Mouse (Mus musculus) lung, adult 2 months (tissue): ENCODE data around the gene Shisa2. TPM values are rescaled to one million over a fixed set of nuclear protein-coding genes. Genes with fewer than 3 reads are reported as not detected.

ENCODE experiments used
- DNase-seq: peaks from one replicate; pipeline ENCODE4 v3.0.0; 2022
- H3K4me1 ChIP-seq: fragments of 200-500 bp; 2 replicates; pipeline ENCODE4 v1.6.1; 2011; ENCODE audit warnings: low read length; ENCODE audit not compliant: control insufficient read depth, insufficient read depth
- H3K4me3 ChIP-seq: fragments of 200-500 bp; replicated peaks from 2 replicates; pipeline ENCODE3; 2011; ENCODE audit warnings: low read depth, mild to moderate bottlenecking, control low read depth, low read length; ENCODE audit errors: extremely low read depth
- CTCF ChIP-seq: fragments of 200-500 bp; IDR thresholded peaks from 2 replicates; pipeline ENCODE4 v1.5.1; 2011; ENCODE audit warnings: mild to moderate bottlenecking, low read length, control low read depth; ENCODE audit not compliant: insufficient read depth
- POLR2A ChIP-seq: fragments of 200-500 bp; IDR thresholded peaks from 2 replicates; pipeline ENCODE4 v1.6.1; 2011; ENCODE audit warnings: low read depth, mild to moderate bottlenecking, control low read depth, low read length, borderline replicate concordance; ENCODE audit errors: extremely low read depth
- WGBS: fragments of 180-500 bp; shearing (Covaris S2); methylation state at CpG from one replicate; pipeline ENCODE4 v1.1.7; 2018; 5-methylcytosine and 5-hydroxymethylcytosine counted together
- polyA plus RNA-seq: library from polyadenylated mRNA; depleted of rRNA; stranded (reverse); fragments of >200 nt; gene quantifications from 2 replicates; pipeline ENCODE4 v1.2.3, GENCODE M21; 2012; rRNA removed

Shisa2 gene
- polyA plus RNA-seq, 1 experiment = 10.9 TPM

- no peak overlapping the region for H3K4me3 ChIP-seq
- WGBS = 78% methylated on average over 3 of the region's 3 CpGs
- DNase-seq = no peak
- no peaks in the 10 kb centered on the region for H3K4me1 ChIP-seq
- no peak for TF ChIP-seq POLR2A
- no peak for TF ChIP-seq CTCF
Observed at GRCm38 (mm10) chr14:59644896-59645295, 19.8 kb downstream of the Shisa2 start.

DNA sequence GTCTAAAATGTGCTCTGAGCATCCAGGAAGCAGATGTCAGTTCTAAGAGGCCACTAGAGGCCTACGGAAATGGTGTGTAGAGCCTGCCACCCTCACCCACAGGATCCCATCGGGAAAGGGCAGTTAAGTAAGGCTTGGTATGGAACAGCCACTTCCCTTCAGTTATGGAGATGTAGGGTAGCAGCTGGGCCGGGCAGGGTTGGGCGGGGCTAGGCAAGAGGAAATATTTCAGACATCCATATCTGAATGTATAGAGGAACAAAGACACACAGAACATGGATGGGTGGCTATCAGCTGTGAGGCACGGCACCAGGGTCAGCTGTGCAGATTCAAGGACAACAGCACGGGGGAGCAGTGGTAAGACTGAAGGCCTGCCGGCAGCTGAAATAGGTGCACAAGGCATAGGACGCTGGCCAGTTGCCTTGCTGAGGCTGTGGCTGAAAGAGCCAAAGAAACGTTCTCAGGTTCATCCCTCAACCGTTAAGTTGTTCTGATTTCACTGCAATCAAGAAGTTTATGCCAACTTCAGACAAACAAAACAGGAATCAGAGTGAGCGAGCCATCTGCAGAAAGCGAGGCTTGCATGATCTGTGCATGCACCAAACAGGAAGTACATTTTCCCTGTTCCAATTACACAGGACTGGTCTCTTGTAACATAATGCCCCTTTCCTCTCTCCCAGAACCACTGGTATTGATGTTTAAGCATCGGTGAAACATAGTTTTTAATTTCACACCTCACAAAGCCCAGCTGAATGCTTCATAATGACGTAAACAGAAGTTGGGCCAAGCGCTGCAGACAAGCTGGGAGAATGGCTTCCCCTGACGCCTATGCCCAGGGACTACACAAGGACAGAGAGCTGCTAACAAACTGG is 22.0 kb downstream of the Shisa2 start:
- TF ChIP-seq POLR2A (no peak), CTCF (no peak)
- WGBS = 53% methylated on average over 16 of the region's 16 CpGs
- Histone ChIP-seq H3K4me3 (no peak overlapping the region), H3K4me1 (no peaks in the 10 kb centered on the region)
- DNase-seq = no peak

GRCm38 (mm10) chr14:59648611-59649010 is 23.5 kb downstream of the Shisa2 start:
- Histone ChIP-seq H3K4me3 (no peak overlapping the region), H3K4me1 (no peaks in the 10 kb centered on the region)
- WGBS = 82% methylated on average over 10 of the region's 10 CpGs
- TF ChIP-seq CTCF = no peak
- TF ChIP-seq POLR2A = no peak
- DNase-seq = no peak

DNA sequence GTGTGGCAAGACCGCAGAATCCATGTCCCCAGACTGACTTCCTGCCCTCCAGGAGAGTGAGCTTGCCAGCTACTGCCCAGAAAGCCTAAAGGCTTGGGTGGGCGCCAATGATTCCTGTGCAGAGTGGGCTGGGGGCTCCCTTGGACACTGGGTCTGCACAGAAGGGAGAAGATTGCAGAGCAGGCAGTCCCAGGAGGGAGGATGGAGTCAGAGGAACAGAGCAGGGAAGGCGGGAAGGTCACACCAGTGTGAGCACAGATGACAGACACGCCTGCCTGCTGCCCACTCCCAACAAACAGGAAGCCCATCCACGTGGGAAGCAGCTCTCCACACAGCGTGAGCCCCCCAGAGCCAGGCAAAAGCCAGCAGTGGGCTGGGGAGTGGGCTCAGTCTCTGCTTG is 24.2 kb downstream of the Shisa2 start:
- 51% methylated on average over 6 of the region's 6 CpGs for WGBS
- TF ChIP-seq CTCF (no peak), POLR2A (no peak)
- no peak for DNase-seq
- Histone ChIP-seq H3K4me1 (no peaks in the 10 kb centered on the region), H3K4me3 (no peak overlapping the region)

DNA sequence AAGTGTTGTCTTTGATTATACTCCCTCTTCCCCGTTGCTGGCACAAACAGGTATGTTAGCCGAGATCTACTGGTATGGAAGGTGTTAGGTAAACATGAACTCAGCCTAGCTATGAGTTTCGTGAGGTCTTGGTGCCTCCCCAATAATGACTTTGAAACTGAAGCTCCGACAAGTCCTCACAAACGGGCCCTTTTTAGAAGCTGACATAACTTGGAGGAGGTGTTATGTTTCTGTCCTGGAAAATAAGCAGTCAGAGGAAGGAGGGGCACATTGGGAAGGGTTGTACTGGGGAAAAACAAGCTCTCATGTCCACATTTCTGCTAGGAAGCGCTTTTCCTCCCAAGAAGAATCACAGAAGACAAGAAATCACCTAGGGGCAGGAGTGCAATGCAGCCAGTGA is 31.5 kb downstream of the Shisa2 start:
- no peak overlapping the region for H3K4me3 ChIP-seq
- DNase-seq = no peak
- TF ChIP-seq CTCF (no peak), POLR2A (no peak)
- WGBS = 55% methylated on average over 6 of the region's 6 CpGs
- H3K4me1 ChIP-seq = no peaks in the 10 kb centered on the region

DNA sequence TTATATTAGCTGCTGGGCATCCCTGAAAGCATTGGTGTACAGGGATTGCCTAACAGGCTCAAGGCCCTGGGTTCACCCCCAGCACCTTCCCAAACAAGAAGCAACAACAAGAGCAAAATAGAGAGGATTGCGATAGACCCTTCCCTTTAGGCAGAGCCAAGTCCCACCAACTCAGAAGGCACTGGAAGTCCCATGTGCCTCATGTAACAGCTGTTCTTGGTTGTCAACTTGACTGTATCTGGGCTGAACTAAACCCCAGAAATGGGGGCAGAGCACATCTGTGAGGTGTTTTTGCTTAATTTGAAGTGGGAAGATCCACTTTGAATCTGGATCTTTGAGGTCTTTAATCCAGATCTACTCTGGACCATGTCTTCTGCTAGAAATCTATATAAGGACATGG is 32.0 kb downstream of the Shisa2 start:
- H3K4me3 ChIP-seq = no peak overlapping the region
- H3K4me1 ChIP-seq = no peaks in the 10 kb centered on the region
- TF ChIP-seq POLR2A (no peak), CTCF (no peak)
- WGBS = 100% methylated on average over 1 of the region's 1 CpGs
- DNase-seq = no peak

GRCm38 (mm10) chr14:59672893-59673515 is 47.9 kb downstream of the Shisa2 start:
- no peak for DNase-seq
- TF ChIP-seq POLR2A (no peak), CTCF (no peak)
- no peaks in the 10 kb centered on the region for H3K4me1 ChIP-seq
- 84% methylated on average over 6 of the region's 6 CpGs for WGBS
- H3K4me3 ChIP-seq = no peak overlapping the region

DNA sequence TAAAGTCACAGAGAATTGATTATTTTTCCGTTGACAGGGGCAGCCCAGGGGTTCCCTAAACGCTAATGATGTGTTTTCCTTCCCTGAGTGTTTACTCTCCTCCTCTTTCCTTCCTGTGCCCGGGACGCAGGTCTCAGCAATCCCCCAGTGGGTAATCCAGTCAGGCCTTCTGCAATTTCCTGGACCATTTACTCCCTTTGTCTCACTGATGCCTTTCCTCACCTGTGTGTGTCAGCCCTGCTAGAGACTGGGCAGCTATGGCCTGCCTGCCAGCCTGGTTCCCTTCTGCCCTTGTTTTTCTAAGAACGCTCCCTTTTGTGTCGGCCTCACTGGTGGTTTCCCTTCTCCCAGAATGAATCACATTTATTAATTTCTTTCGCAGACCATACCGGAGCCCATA is 49.4 kb downstream of the Shisa2 start:
- WGBS = 27% methylated on average over 8 of the region's 8 CpGs
- DNase-seq = no peak
- H3K4me1 ChIP-seq = no peaks in the 10 kb centered on the region
- TF ChIP-seq CTCF = no peak
- no peak for TF ChIP-seq POLR2A
- H3K4me3 ChIP-seq = no peak overlapping the region

DNA sequence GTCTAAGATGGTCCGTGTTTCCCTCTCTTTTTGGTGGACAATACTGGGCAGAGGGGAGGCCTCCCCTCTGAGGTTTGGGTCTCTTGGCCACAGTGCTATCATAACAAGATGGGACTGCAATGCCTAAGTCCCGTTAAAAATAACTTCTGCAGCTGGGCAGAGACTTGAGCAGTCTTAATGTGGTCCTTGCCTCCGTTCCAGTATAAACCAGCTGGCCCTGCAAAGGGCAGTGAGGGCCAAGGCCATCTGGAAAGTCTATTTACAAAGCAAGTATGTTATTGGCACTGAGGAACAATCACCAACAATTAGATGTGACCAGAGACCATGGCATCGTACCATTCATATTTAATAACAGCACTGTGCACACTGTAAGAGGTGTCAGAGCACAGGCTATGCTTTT is 50.2 kb downstream of the Shisa2 start:
- TF ChIP-seq CTCF (no peak), POLR2A (no peak)
- no peaks in the 10 kb centered on the region for H3K4me1 ChIP-seq
- 57% methylated on average over 4 of the region's 4 CpGs for WGBS
- DNase-seq = no peak
- H3K4me3 ChIP-seq = no peak overlapping the region

DNA sequence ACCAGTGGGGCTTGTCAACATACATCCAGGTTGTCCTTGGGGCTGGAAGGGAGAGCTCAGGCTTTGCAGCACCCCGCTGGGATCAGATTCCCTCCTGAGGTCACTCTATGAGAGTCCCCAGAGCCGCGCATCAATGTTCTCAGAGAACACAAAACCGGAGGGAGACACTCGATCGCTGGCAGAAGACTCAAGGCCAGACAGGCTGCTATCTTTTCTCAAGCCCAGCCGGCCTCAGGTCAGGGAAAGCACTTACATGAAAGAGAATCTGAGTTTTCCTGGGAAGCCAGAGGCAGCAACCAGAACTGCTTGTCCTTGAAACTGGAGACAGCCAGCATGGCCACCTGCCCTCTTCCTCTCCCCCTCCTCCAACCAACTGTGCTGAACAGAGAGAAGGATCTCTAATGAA is 52.5 kb downstream of the Shisa2 start:
- TF ChIP-seq POLR2A = no peak
- no peak for TF ChIP-seq CTCF
- Histone ChIP-seq H3K4me3 (no peak overlapping the region), H3K4me1 (no peaks in the 10 kb centered on the region)
- DNase-seq = no peak
- WGBS = 73% methylated on average over 7 of the region's 7 CpGs

Other genes starting within 250 kb of the Shisa2 start
- gene Phf11c, start 229.9 kb upstream of the Shisa2 start, polyA plus RNA-seq = 0.36 and 0.70 TPM in 2 replicates
- 3.1 and 5.1 TPM in 2 replicates for gene Setdb2, start 184.4 kb upstream of the Shisa2 start, polyA plus RNA-seq
- 7.9 and 13.1 TPM in 2 replicates for gene Cab39l, start 184.3 kb upstream of the Shisa2 start, polyA plus RNA-seq
- 6.3 and 9.9 TPM in 2 replicates for gene Cdadc1, start 27.3 kb upstream of the Shisa2 start, polyA plus RNA-seq